11 mouse cellular contexts compared by ENCODE assay signal in genomic region chr11:116020519-116020922, GRCm38 (mm10). TPM values are rescaled to one million over a fixed set of nuclear protein-coding genes. Genes with fewer than 3 reads are reported as not detected.
DNase-seq lines count a peak whose midpoint lies in the region; ATAC-seq and TF ChIP-seq lines count a peak whose summit lies in the region.
"Had no signal": no experiment of that assay in that cellular context is flagged by ENCODE, and none has a peak within 500 bp of the region (broad histone marks: within the 10 kb centered on the region; RNA-seq: fewer than 3 reads in every experiment).

No protein-coding gene starts in this region.

- H3K4me3 ChIP-seq in intestine, embryonic 14.5 days (ENCODE audit: low read depth, low read length) = no peak overlapping the region
- no peak overlapping the region for H3K4me3 ChIP-seq in intestine, embryonic 16.5 days (ENCODE audit: low read length)
- H3K4me3 ChIP-seq in thymus, adult 2 months (ENCODE audit: control insufficient read depth, insufficient read depth, low read length) = no peak overlapping the region

- no peak for TF ChIP-seq POLR2A in thymus, adult 2 months (IDR thresholded peaks at IDR 0.05; ENCODE audit: control insufficient read depth, extremely low read depth, insufficient read depth, low read length, poor library complexity)
- TF ChIP-seq POLR2A in brain, embryonic 14.5 days (IDR thresholded peaks at IDR 0.05; ENCODE audit: borderline replicate concordance, extremely low read depth, insufficient read depth, insufficient read length, poor library complexity, severe bottlenecking) = no peak

- H3K4me2 ChIP-seq in intestine, embryonic 14.5 days (ENCODE audit: low read length) = no peak overlapping the region
- no peak overlapping the region for H3K4me2 ChIP-seq in intestine, embryonic 16.5 days (ENCODE audit: low read depth, low read length)

- H3K4me1 ChIP-seq in intestine, embryonic 14.5 days (replicated peaks; ENCODE audit: control insufficient read depth, insufficient read depth, low read length) = peaks cover 5% of the 10 kb centered on the region; the same call in 1 of the 2 replicates
- H3K4me1 ChIP-seq in intestine, embryonic 16.5 days (ENCODE audit: control insufficient read depth, insufficient read depth, low read length) = no peaks in the 10 kb centered on the region
- H3K4me1 ChIP-seq in thymus, adult 2 months (replicated peaks; ENCODE audit: control insufficient read depth, insufficient read depth, low read length) = peaks cover 2% of the 10 kb centered on the region; the same call in 1 of the 2 replicates

- TF ChIP-seq CTCF in thymus, adult 2 months (IDR thresholded peaks at IDR 0.05; ENCODE audit: borderline replicate concordance, control insufficient read depth, extremely low read depth, insufficient read depth, low read length, poor library complexity) = no peak
- TF ChIP-seq CTCF in brain, embryonic 14.5 days (IDR thresholded peaks at IDR 0.05; ENCODE audit: borderline replicate concordance, extremely low read depth, insufficient read depth, insufficient read length) = peak; percentile 12; the same call in 1 of the 2 replicates

- ATAC-seq in intestine, embryonic 14.5 days (replicated peaks; ENCODE audit: low FRiP score, low TSS enrichment, low read depth) = no peak
- no peak for ATAC-seq in intestine, embryonic 16.5 days

- H3K36me3 ChIP-seq in intestine, embryonic 14.5 days (ENCODE audit: control insufficient read depth, insufficient read depth, low read length) = peaks cover 20% of the 10 kb centered on the region
- H3K36me3 ChIP-seq in intestine, embryonic 16.5 days (ENCODE audit: control insufficient read depth, insufficient read depth, low read length) = no peaks in the 10 kb centered on the region
- H3K36me3 ChIP-seq in thymus, adult 2 months (ENCODE audit: control insufficient read depth, insufficient read depth, low read length) = peaks cover 20% of the 10 kb centered on the region
- H3K36me3 ChIP-seq in splenic B cell, adult 2 months (ENCODE audit: control insufficient read depth, insufficient read depth, low read length, poor library complexity, severe bottlenecking) = peaks cover 16% of the 10 kb centered on the region

- no peak overlapping the region for H3K27ac ChIP-seq in intestine, embryonic 14.5 days (ENCODE audit: low read depth)
- H3K27ac ChIP-seq in intestine, embryonic 16.5 days (ENCODE audit: low read length) = no peak overlapping the region
- H3K27ac ChIP-seq in thymus, adult 2 months (ENCODE audit: control insufficient read depth, insufficient read depth, low read length) = no peak overlapping the region

- no peak overlapping the region for H3K9ac ChIP-seq in intestine, embryonic 14.5 days (ENCODE audit: low read length)
- no peak overlapping the region for H3K9ac ChIP-seq in intestine, embryonic 16.5 days (ENCODE audit: low read depth, low read length)

- no peaks in the 10 kb centered on the region for H3K9me3 ChIP-seq in intestine, embryonic 14.5 days (ENCODE audit: control insufficient read depth, low read length)
- no peaks in the 10 kb centered on the region for H3K9me3 ChIP-seq in intestine, embryonic 16.5 days (ENCODE audit: control insufficient read depth, low read length)
- H3K9me3 ChIP-seq: megakaryocyte, embryonic 14.5 days had no signal

- DNase-seq in intestine, embryonic 14.5 days (ENCODE audit: low spot score) = peak; percentile 71
- peak; percentile 53 for DNase-seq in thymus, postnatal 0 days (ENCODE audit: low spot score)
- no peak for DNase-seq in thymus, adult 2 months
- DNase-seq in brain, embryonic 14.5 days (ENCODE audit: low read depth) = no peak
- DNase-seq in splenic B cell, adult 2 months (ENCODE audit: low read depth, low spot score) = peak; percentile 69
- DNase-seq in urinary bladder, adult 18-20 months (ENCODE audit: low spot score in 2 of 2) = no peak
- no peak for DNase-seq in thymus, postnatal 10 days (ENCODE audit: low spot score in 2 of 2)
- DNase-seq: adrenal gland, postnatal 25 days; layer of hippocampus, adult 9-11 months had no signal

- 51% methylated on average over 1 of the region's 1 CpGs for WGBS in intestine, embryonic 14.5 days
- 34% methylated on average over 1 of the region's 1 CpGs for WGBS in intestine, embryonic 16.5 days
- WGBS in thymus, adult 2 months = 16% methylated on average over 1 of the region's 1 CpGs

- H3K27me3 ChIP-seq in intestine, embryonic 14.5 days (replicated peaks; ENCODE audit: control insufficient read depth, insufficient read depth, low read length) = no peaks in the 10 kb centered on the region
- H3K27me3 ChIP-seq in intestine, embryonic 16.5 days (replicated peaks; ENCODE audit: control insufficient read depth, insufficient read depth, low read length) = no peaks in the 10 kb centered on the region
- H3K27me3 ChIP-seq in thymus, adult 2 months (ENCODE audit: control insufficient read depth, insufficient read depth, low read length) = no peaks in the 10 kb centered on the region
- no peaks in the 10 kb centered on the region for H3K27me3 ChIP-seq in splenic B cell, adult 2 months (ENCODE audit: control insufficient read depth, insufficient read depth, low read length, poor library complexity, severe bottlenecking)
- H3K27me3 ChIP-seq: megakaryocyte, embryonic 14.5 days had no signal

RNA-seq across cellular contexts. Expression of gene H3f3b, which starts 7.2 kb away (rescaled TPM):
- 1,654 and 1,734 TPM in 2 replicates for polyA plus RNA-seq in intestine, embryonic 14.5 days (2014; fragmentation: Nextera tagmentation; extraction: Ambion mirVana)
- polyA plus RNA-seq in intestine, embryonic 16.5 days (2015; fragmentation: Nextera tagmentation; extraction: Ambion mirVana) = 1,239 and 1,387 TPM in 2 replicates
- polyA plus RNA-seq in thymus, postnatal 0 days (2015; fragmentation: Nextera tagmentation; extraction: Ambion mirVana) = 2,823 and 2,911 TPM in 2 replicates
- 484 and 567 TPM in 2 replicates for polyA plus RNA-seq in thymus, adult 2 months (2012; rRNA removed)
- polyA plus RNA-seq in brain, embryonic 14.5 days (2012; rRNA removed) = 1,173 and 1,240 TPM in 2 replicates

RNA-seq across cellular contexts. Expression of gene Galk1, which starts 8.0 kb away (rescaled TPM):
- polyA plus RNA-seq in intestine, embryonic 14.5 days (2014; fragmentation: Nextera tagmentation; extraction: Ambion mirVana) = 235 and 236 TPM in 2 replicates
- polyA plus RNA-seq in intestine, embryonic 16.5 days (2015; fragmentation: Nextera tagmentation; extraction: Ambion mirVana) = 360 and 389 TPM in 2 replicates
- 182 and 188 TPM in 2 replicates for polyA plus RNA-seq in thymus, postnatal 0 days (2015; fragmentation: Nextera tagmentation; extraction: Ambion mirVana)
- polyA plus RNA-seq in thymus, adult 2 months (2012; rRNA removed) = 110 and 133 TPM in 2 replicates
- polyA plus RNA-seq in brain, embryonic 14.5 days (2012; rRNA removed) = 39.2 and 41.8 TPM in 2 replicates

RNA-seq across cellular contexts. Expression of gene Unk, which starts 9.6 kb away (rescaled TPM):
- 29.8 and 34.5 TPM in 2 replicates for polyA plus RNA-seq in intestine, embryonic 14.5 days (2014; fragmentation: Nextera tagmentation; extraction: Ambion mirVana)
- polyA plus RNA-seq in intestine, embryonic 16.5 days (2015; fragmentation: Nextera tagmentation; extraction: Ambion mirVana) = 22.9 and 24.4 TPM in 2 replicates
- polyA plus RNA-seq in thymus, postnatal 0 days (2015; fragmentation: Nextera tagmentation; extraction: Ambion mirVana) = 20.5 and 22.9 TPM in 2 replicates
- 121 and 123 TPM in 2 replicates for polyA plus RNA-seq in thymus, adult 2 months (2012; rRNA removed)
- 67.3 and 87.0 TPM in 2 replicates for polyA plus RNA-seq in brain, embryonic 14.5 days (2012; rRNA removed)

RNA-seq across cellular contexts. Expression of gene Itgb4, which starts 46.0 kb away (rescaled TPM):
- 4.8 and 5.5 TPM in 2 replicates for polyA plus RNA-seq in intestine, embryonic 14.5 days (2014; fragmentation: Nextera tagmentation; extraction: Ambion mirVana)
- polyA plus RNA-seq in intestine, embryonic 16.5 days (2015; fragmentation: Nextera tagmentation; extraction: Ambion mirVana) = 11.9 and 15.2 TPM in 2 replicates
- polyA plus RNA-seq in thymus, postnatal 0 days (2015; fragmentation: Nextera tagmentation; extraction: Ambion mirVana) = 7.8 TPM in 2 replicates
- polyA plus RNA-seq in thymus, adult 2 months (2012; rRNA removed) = 19.8 and 20.8 TPM in 2 replicates
- polyA plus RNA-seq in brain, embryonic 14.5 days (2012; rRNA removed) = 0.91 and 2.1 TPM in 2 replicates

RNA-seq across cellular contexts. Expression of gene Unc13d, which starts 57.2 kb away (rescaled TPM):
- polyA plus RNA-seq in intestine, embryonic 14.5 days (2014; fragmentation: Nextera tagmentation; extraction: Ambion mirVana) = 2.6 and 3.5 TPM in 2 replicates
- polyA plus RNA-seq in intestine, embryonic 16.5 days (2015; fragmentation: Nextera tagmentation; extraction: Ambion mirVana) = 6.4 and 7.5 TPM in 2 replicates
- 32.4 and 34.7 TPM in 2 replicates for polyA plus RNA-seq in thymus, postnatal 0 days (2015; fragmentation: Nextera tagmentation; extraction: Ambion mirVana)
- polyA plus RNA-seq in thymus, adult 2 months (2012; rRNA removed) = 95.3 and 98.6 TPM in 2 replicates
- polyA plus RNA-seq in brain, embryonic 14.5 days (2012; rRNA removed) = 0.97 and 1.1 TPM in 2 replicates

Comparison
In these comparisons a context has a peak if more than half of its experiments do, and no peak if none do; other contexts are left out.
1. DNase-seq: peak in intestine, embryonic 14.5 days (single experiment), thymus, postnatal 0 days (single experiment) and splenic B cell, adult 2 months (single experiment); none in thymus, adult 2 months (single experiment), brain, embryonic 14.5 days (single experiment), urinary bladder, adult 18-20 months (0 of 2) and thymus, postnatal 10 days (0 of 2).